Mouse (Mus musculus) ES-E14 (cell line): ENCODE measurements around the gene Gimap7.

ENCODE experiments used
- CHD2 ChIP-seq: IDR thresholded peaks from 2 replicates; pipeline ENCODE4 v1.6.1; 2014; ENCODE audit warnings: mild to moderate bottlenecking, low read depth, low read length, inconsistent platforms
- HCFC1 ChIP-seq: IDR thresholded peaks from 2 replicates; pipeline ENCODE4 v1.6.1; 2012; ENCODE audit warnings: low read length, inconsistent platforms, borderline replicate concordance; ENCODE audit not compliant: insufficient read depth
- MAFK ChIP-seq: IDR thresholded peaks from 2 replicates; pipeline ENCODE4 v1.6.1; 2014; ENCODE audit warnings: mild to moderate bottlenecking, low read depth, low read length, inconsistent platforms; ENCODE audit not compliant: insufficient read depth
- ZNF384 ChIP-seq: IDR thresholded peaks from 2 replicates; pipeline ENCODE4 v1.6.1; 2012; ENCODE audit warnings: low read depth, low read length, inconsistent platforms

GRCm38 (mm10) chr6:48669446-48669969, 48.9 kb upstream of the Gimap7 start:
- TF ChIP-seq CHD2 (no peak), MAFK (no peak), ZNF384 (no peak), HCFC1 (no peak)
